In genomic region chr3:54155639-54156315, GRCm38 (mm10) we compare ENCODE assay signal across 9 mouse cellular contexts. TPM values are rescaled to one million over a fixed set of nuclear protein-coding genes. Genes with fewer than 3 reads are reported as not detected.
DNase-seq lines count a peak whose midpoint lies in the region; ATAC-seq and TF ChIP-seq lines count a peak whose summit lies in the region.
"Had no signal": no experiment of that assay in that cellular context is flagged by ENCODE, and none has a peak within 500 bp of the region (broad histone marks: within the 10 kb centered on the region; RNA-seq: fewer than 3 reads in every experiment).

Gene Trpc4 (plus strand): TSS chr3:54156035.

- no peak for TF ChIP-seq POLR2A in cortical plate, adult 2 months (IDR thresholded peaks at IDR 0.05; ENCODE audit: extremely low read depth, insufficient read depth, low read length)

- ATAC-seq in kidney, embryonic 14.5 days (ENCODE audit: low FRiP score, low TSS enrichment): peak; percentile 81
- no peak for ATAC-seq in heart, postnatal 0 days (ENCODE audit: insufficient read depth, low read depth)
- peak; percentile 68 for ATAC-seq in neural tube, embryonic 14.5 days (ENCODE audit: low read depth)

- under 1% methylated on average over 35 of the region's 36 CpGs for WGBS in kidney, embryonic 14.5 days
- WGBS in heart, postnatal 0 days: 2% methylated on average over 32 of the region's 36 CpGs
- WGBS in neural tube, embryonic 14.5 days: 1% methylated on average over 36 of the region's 36 CpGs

- H3K27ac ChIP-seq in kidney, embryonic 14.5 days (ENCODE audit: low read depth, low read length): no peak within 1 kb of the TSS
- peak within 1 kb of the TSS; percentile 27 for H3K27ac ChIP-seq in cortical plate, adult 2 months (ENCODE audit: insufficient read depth, low read length)
- no peak within 1 kb of the TSS for H3K27ac ChIP-seq in heart, postnatal 0 days (ENCODE audit: low read depth)
- H3K27ac ChIP-seq in neural tube, embryonic 14.5 days (ENCODE audit: low read depth, low read length): no peak within 1 kb of the TSS

- peak within 1 kb of the TSS; percentile 25 for H3K9ac ChIP-seq in kidney, embryonic 14.5 days (ENCODE audit: low read depth, low read length)
- H3K9ac ChIP-seq in heart, postnatal 0 days (replicated peaks; ENCODE audit: low read depth, low read length): no peak within 1 kb of the TSS
- peak within 1 kb of the TSS; percentile 39 for H3K9ac ChIP-seq in neural tube, embryonic 14.5 days (replicated peaks; ENCODE audit: low read depth, low read length)

- no peak for TF ChIP-seq EP300 in heart, postnatal 0 days (IDR thresholded peaks at IDR 0.05; ENCODE audit: low read depth)

- DNase-seq in kidney, postnatal 14 days: no peak
- DNase-seq in heart, postnatal 0 days (ENCODE audit: low spot score): no peak
- peak; percentile 56 to 61 for DNase-seq in left cerebral cortex, postnatal 25 days (ENCODE audit: low spot score in 2 of 2)
- DNase-seq in yolk sac, embryonic 10.5 days (ENCODE audit: low spot score): no peak
- no peak for DNase-seq in gastrocnemius, postnatal 10 days

- intact Hi-C loops in left cerebral cortex, postnatal 25 days (cut with DNase I): loop anchor here (1.0 to 10.0 kb wide), 9 partner anchors 57 to 628 kb away; partner anchors contain the start of gene Ufm1

- H3K4me3 ChIP-seq in kidney, embryonic 14.5 days (ENCODE audit: low read length): peak within 1 kb of the TSS; percentile 49
- H3K4me3 ChIP-seq in cortical plate, adult 2 months (ENCODE audit: insufficient read depth, low read length): peak within 1 kb of the TSS; percentile 82
- H3K4me3 ChIP-seq in heart, postnatal 0 days (ENCODE audit: low read depth, low read length): peak within 1 kb of the TSS; percentile 41
- peak within 1 kb of the TSS; percentile 52 for H3K4me3 ChIP-seq in neural tube, embryonic 14.5 days (ENCODE audit: low read depth, low read length)

- H3K36me3 ChIP-seq in kidney, embryonic 14.5 days (ENCODE audit: control insufficient read depth, insufficient read depth, low read length): no peaks in the 10 kb centered on the region
- no peaks in the 10 kb centered on the region for H3K36me3 ChIP-seq in heart, postnatal 0 days (replicated peaks; ENCODE audit: control insufficient read depth, insufficient read depth, low read length)
- H3K36me3 ChIP-seq in neural tube, embryonic 14.5 days (ENCODE audit: control insufficient read depth, insufficient read depth, low read length): no peaks in the 10 kb centered on the region

- H3K9me3 ChIP-seq in kidney, embryonic 14.5 days (ENCODE audit: control insufficient read depth, low read length): no peaks in the 10 kb centered on the region
- H3K9me3 ChIP-seq in heart, postnatal 0 days (replicated peaks; ENCODE audit: control insufficient read depth, low read length): no peaks in the 10 kb centered on the region
- H3K9me3 ChIP-seq in neural tube, embryonic 14.5 days (ENCODE audit: control insufficient read depth, low read length): no peaks in the 10 kb centered on the region

- TF ChIP-seq CTCF in cortical plate, adult 2 months (IDR thresholded peaks at IDR 0.05; ENCODE audit: extremely low read depth, insufficient read depth, low read length): no peak
- no peak for TF ChIP-seq CTCF in heart, postnatal 0 days (IDR thresholded peaks at IDR 0.05; ENCODE audit: low read depth)

- 0 out of 2 replicates have a peak, but pooled peaks cover 10% of the 10 kb centered on the region for H3K4me1 ChIP-seq in kidney, embryonic 14.5 days (ENCODE audit: control insufficient read depth, insufficient read depth, low read length)
- no peaks in the 10 kb centered on the region for H3K4me1 ChIP-seq in cortical plate, adult 2 months (ENCODE audit: control insufficient read depth, insufficient read depth, low read length)
- 0 out of 2 replicates have a peak, but pooled peaks cover 8% of the 10 kb centered on the region for H3K4me1 ChIP-seq in heart, postnatal 0 days (ENCODE audit: control insufficient read depth, insufficient read depth)
- peaks cover 11% of the 10 kb centered on the region for H3K4me1 ChIP-seq in neural tube, embryonic 14.5 days (ENCODE audit: control insufficient read depth, insufficient read depth, low read length)

- H3K27me3 ChIP-seq in kidney, embryonic 14.5 days (ENCODE audit: control insufficient read depth, insufficient read depth, low read length): peaks cover 29% of the 10 kb centered on the region
- peaks cover 38% of the 10 kb centered on the region for H3K27me3 ChIP-seq in heart, postnatal 0 days (ENCODE audit: control insufficient read depth, insufficient read depth, low read length)
- peaks cover 18% of the 10 kb centered on the region for H3K27me3 ChIP-seq in neural tube, embryonic 14.5 days (ENCODE audit: control insufficient read depth, insufficient read depth, low read length)

- H3K4me2 ChIP-seq in kidney, embryonic 14.5 days (replicated peaks; ENCODE audit: low read depth, low read length): peak within 1 kb of the TSS; percentile 96
- peak within 1 kb of the TSS; percentile 71 for H3K4me2 ChIP-seq in heart, postnatal 0 days (ENCODE audit: low read depth, low read length)
- peak within 1 kb of the TSS; percentile 98 for H3K4me2 ChIP-seq in neural tube, embryonic 14.5 days (ENCODE audit: low read depth, low read length)

RNA-seq across cellular contexts. Expression of gene Trpc4, which starts in this region (rescaled TPM):
- polyA plus RNA-seq in kidney, embryonic 14.5 days (2014; fragmentation: Nextera tagmentation; extraction: Ambion mirVana): 0.40 and 0.88 TPM in 2 replicates
- polyA plus RNA-seq in cortical plate, adult 2 months (2012; rRNA removed): 11.3 and 14.2 TPM in 2 replicates
- total RNA-seq in heart, postnatal 0 days (2014; rRNA removed; ENCODE audit: low replicate concordance): not detected in 2 replicates
- polyA plus RNA-seq in heart, postnatal 0 days (2015; fragmentation: Nextera tagmentation; extraction: Ambion mirVana): 0.15 and 0.18 TPM in 2 replicates
- 10 to 100 TPM; 19.7 to 22.5 TPM for total RNA-seq in left cerebral cortex, postnatal 25 days (2021)
- 3.2 and 4.0 TPM in 2 replicates for polyA plus RNA-seq in neural tube, embryonic 14.5 days (2014; fragmentation: Nextera tagmentation; extraction: Ambion mirVana)
- total RNA-seq in gastrocnemius, postnatal 10 days (2021): under 1 TPM; 0.38 to 0.50 TPM
- total RNA-seq: hematopoietic stem cell, adult 5-6 weeks had no signal

Comparison
In these comparisons a context has a peak if more than half of its experiments do, and no peak if none do; other contexts are left out.
1. RNA of gene Trpc4 (total RNA-seq): 19.7 to 22.5 TPM in left cerebral cortex, postnatal 25 days; 0.38 to 0.50 TPM in gastrocnemius, postnatal 10 days and not detected in heart, postnatal 0 days; every median in the first group is over 10 times any median in the second.
2. Peak in ATAC-seq, H3K4me3 ChIP-seq, H3K9ac ChIP-seq and H3K4me2 ChIP-seq in kidney, embryonic 14.5 days; RNA of the gene not detected or under 1 TPM.
3. DNase-seq: peak in left cerebral cortex, postnatal 25 days (2 of 2); none in kidney, postnatal 14 days (single experiment), heart, postnatal 0 days (single experiment), yolk sac, embryonic 10.5 days (single experiment) and gastrocnemius, postnatal 10 days (single experiment).
4. Peak in every context shown above with its lines, with median percentiles within 50 percentile points of each other: H3K4me2 ChIP-seq and H3K4me3 ChIP-seq.